Mouse (Mus musculus): Measurements from ENCODE around the gene Fancc. TPM values are rescaled to one million over a fixed set of nuclear protein-coding genes. Genes with fewer than 3 reads are reported as not detected.
"Not testable (repeated sequence)": the region's sequence is repeated elsewhere in the genome, so short reads cannot be mapped to it uniquely, and the experiment has no call there.

Fancc gene
- polyA plus RNA-seq, 1 experiment = 18.6 TPM

DNA sequence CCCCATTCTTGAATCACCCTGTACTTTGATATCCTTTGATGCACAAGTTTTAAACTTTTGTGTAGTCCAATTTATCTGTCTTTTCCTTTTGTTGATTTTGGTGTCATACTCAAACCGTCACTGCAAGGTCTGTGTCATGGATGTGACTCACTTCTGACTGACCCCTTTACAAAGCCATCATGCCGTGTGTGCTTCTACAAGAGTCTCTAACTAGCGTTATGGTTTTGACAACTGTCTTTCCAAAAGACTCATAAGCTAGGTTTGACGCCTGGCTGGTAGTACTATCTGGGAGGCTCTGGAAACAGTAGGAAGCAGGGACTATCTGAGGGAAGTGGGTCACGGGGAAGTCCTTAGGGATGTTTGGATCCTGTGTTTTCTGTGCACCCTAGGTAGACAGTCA is 180.7 kb downstream of the Fancc start:
- 88% methylated on average over 5 of the region's 5 CpGs for WGBS
- DNase-seq = no peak

DNA sequence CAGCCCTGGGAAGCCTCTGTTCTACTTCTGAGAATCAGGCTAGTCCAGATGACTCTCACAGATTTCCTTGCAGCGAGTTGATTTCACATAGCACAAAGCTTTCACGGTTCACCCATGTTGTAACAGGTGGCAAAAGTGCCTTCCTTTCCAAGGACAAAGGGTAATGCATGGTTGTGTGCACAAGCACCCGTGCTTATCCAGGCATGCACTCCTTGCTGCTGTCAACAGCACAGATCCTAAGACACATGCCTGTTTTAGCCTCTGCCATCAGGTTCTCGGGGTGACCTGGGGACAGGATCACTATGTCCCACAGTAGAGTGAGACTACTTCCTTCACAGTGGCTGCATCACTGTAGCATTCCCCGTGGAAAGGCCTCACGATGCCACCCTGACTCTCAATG is 181.3 kb downstream of the Fancc start:
- 78% methylated on average over 6 of the region's 6 CpGs for WGBS
- H3K4me3 ChIP-seq (replicated peaks; ENCODE audit: extremely low read depth, low read depth, low read length) = no peak overlapping the region
- TF ChIP-seq POLR2A (IDR thresholded peaks at IDR 0.05; ENCODE audit: borderline replicate concordance, extremely low read depth, low read depth, low read length) (no peak), CTCF (IDR thresholded peaks at IDR 0.05; ENCODE audit: insufficient read depth, low read length) (no peak)
- no peak for DNase-seq
- H3K4me1 ChIP-seq (ENCODE audit: control insufficient read depth, insufficient read depth, low read length) = no peaks in the 10 kb centered on the region

More for the DNA sequence above, 180.7 kb downstream of the Fancc start:
- TF ChIP-seq POLR2A (IDR thresholded peaks at IDR 0.05; ENCODE audit: borderline replicate concordance, extremely low read depth, low read depth, low read length) = no peak
- Histone ChIP-seq H3K4me1 (ENCODE audit: control insufficient read depth, insufficient read depth, low read length) (no peaks in the 10 kb centered on the region), H3K4me3 (replicated peaks; ENCODE audit: extremely low read depth, low read depth, low read length) (no peak overlapping the region)

DNA sequence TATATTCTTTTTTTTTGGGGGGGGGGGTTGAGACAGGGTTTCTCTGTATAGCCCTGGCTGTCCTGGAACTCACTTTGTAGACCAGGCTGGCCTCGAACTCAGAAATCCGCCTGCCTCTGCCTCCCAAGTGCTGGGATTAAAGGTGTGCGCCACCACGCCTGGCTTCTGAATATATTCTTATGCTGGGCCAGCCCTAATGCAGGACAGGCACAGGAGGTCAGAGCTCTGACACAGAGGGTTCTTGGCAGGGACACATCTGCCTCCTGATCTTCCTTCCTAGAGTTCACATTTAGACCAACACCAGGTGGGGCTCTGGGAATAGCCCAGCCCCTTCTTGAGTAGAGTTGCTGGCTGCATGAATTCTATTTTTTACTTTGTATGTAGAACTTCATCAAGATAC is 182.0 kb downstream of the Fancc start:
- not testable (repeated sequence) for DNase-seq
- WGBS = 97% methylated on average over 4 of the region's 4 CpGs

DNA sequence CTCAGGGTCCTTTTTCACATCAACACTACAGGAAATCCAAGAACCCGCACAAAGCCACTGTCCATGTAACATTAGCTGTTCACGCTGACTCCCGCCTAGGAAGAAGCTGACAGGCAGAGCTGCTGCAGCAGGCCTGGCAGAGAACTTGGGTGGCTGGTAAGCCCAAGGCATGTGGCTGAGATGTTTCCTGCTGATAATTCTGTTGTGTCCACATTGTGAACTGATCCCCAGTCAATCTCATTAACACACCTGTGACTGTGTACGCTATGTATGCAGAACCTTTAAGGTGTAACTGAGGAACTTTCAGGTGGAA is 182.5 kb downstream of the Fancc start:
- Histone ChIP-seq H3K4me1 (ENCODE audit: control insufficient read depth, insufficient read depth, low read length) (no peaks in the 10 kb centered on the region), H3K4me3 (replicated peaks; ENCODE audit: extremely low read depth, low read depth, low read length) (no peak overlapping the region)
- WGBS = 49% methylated on average over 4 of the region's 4 CpGs
- DNase-seq = no peak
- no peak for TF ChIP-seq POLR2A (IDR thresholded peaks at IDR 0.05; ENCODE audit: borderline replicate concordance, extremely low read depth, low read depth, low read length)
- no peak for TF ChIP-seq CTCF (IDR thresholded peaks at IDR 0.05; ENCODE audit: insufficient read depth, low read length)

More for the DNA sequence above, 182.0 kb downstream of the Fancc start:
- H3K4me1 ChIP-seq (ENCODE audit: control insufficient read depth, insufficient read depth, low read length); H3K4me3 ChIP-seq (replicated peaks; ENCODE audit: extremely low read depth, low read depth, low read length): not testable (repeated sequence)

DNA sequence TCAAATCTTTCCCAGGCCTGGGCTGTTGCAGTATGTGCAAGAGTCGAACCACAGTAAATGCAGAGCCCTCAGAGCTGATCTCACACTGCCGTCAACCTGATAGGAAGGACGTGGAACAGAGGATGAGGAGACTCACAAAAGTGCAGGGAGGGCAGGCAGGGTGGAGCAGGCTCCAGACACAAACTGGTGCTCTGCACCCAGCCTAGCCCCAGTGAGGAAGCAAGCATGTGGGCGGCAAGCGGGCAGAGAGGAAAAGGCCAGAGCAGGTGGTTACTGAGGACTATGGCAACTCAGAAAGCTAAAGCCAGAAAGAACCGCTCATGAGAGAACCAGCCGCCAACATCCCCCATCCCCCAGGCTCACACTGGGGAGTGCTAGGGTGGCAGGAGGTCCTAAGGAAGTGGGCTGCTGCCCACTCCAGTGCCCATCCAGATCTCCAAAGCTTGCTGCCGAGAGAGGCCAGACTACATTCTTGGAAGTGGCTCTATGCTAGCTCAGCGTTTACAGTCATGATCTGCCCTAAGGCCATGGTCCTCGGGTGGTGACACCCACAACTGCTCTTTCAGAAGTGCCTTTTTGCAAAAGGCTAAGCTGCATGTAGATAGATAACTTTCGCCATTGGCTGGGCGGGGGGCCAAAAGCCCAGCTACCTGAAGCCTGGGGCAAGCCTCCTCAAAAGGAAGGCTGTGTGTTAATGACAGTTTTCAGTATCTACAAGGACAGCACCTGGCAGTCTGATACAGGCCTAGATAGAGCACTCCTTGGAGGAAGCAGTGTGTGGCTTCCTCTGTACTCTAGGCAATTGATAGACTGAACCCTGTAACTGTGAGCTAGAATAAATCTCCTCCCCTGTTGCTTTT is 183.1 kb downstream of the Fancc start:
- 69% methylated on average over 12 of the region's 12 CpGs for WGBS
- H3K4me3 ChIP-seq (replicated peaks; ENCODE audit: extremely low read depth, low read depth, low read length) = no peak overlapping the region
- H3K4me1 ChIP-seq (ENCODE audit: control insufficient read depth, insufficient read depth, low read length) = no peaks in the 10 kb centered on the region
- TF ChIP-seq CTCF (IDR thresholded peaks at IDR 0.05; ENCODE audit: insufficient read depth, low read length) (no peak), POLR2A (IDR thresholded peaks at IDR 0.05; ENCODE audit: borderline replicate concordance, extremely low read depth, low read depth, low read length) (no peak)
- no peak for DNase-seq

DNA sequence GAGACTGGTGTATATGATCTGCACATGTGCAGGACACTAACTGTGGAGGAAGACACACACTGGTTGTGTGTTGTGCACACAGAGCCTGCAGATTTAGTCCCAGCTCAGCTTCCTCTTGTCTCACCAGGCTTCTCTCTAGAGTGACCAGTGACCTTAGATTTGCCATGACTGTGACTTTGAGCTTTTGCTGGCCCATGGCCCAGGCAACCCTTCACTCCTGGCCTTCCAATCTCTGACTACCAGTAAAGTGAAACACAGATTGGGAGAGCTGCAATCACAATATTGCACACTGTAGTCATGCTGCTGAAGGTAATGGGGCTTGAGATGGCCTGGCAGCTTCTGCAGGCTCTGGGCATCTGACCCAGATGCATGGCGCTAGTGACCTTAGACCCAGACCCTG is 183.8 kb downstream of the Fancc start:
- WGBS = 94% methylated on average over 1 of the region's 1 CpGs
- DNase-seq = no peak
- Histone ChIP-seq H3K4me1 (ENCODE audit: control insufficient read depth, insufficient read depth, low read length) (no peaks in the 10 kb centered on the region), H3K4me3 (replicated peaks; ENCODE audit: extremely low read depth, low read depth, low read length) (no peak overlapping the region)
- TF ChIP-seq POLR2A (IDR thresholded peaks at IDR 0.05; ENCODE audit: borderline replicate concordance, extremely low read depth, low read depth, low read length) = no peak
- no peak for TF ChIP-seq CTCF (IDR thresholded peaks at IDR 0.05; ENCODE audit: insufficient read depth, low read length)

DNA sequence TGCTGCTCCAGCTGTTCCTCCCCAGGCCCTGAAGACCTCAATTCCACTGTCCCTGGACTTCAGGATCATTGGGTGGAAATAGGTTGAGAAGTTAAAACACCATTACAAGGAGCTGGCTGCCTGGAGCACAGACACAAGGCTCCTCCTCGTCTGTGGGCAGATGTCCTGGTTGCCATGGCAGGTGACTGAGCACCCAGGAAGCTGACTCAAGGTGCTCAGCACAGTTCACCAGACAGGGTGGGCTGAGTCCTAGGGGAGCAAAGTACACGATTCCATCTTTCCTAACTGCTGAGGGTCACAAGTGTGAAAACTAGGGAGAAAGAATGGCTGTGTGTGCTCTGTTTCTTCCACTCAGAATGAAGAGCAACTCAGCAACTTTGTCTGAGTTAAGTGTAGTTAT is 185.9 kb downstream of the Fancc start:
- 62% methylated on average over 2 of the region's 2 CpGs for WGBS
- no peak for TF ChIP-seq POLR2A (IDR thresholded peaks at IDR 0.05; ENCODE audit: borderline replicate concordance, extremely low read depth, low read depth, low read length)
- no peak for TF ChIP-seq CTCF (IDR thresholded peaks at IDR 0.05; ENCODE audit: insufficient read depth, low read length)

DNA sequence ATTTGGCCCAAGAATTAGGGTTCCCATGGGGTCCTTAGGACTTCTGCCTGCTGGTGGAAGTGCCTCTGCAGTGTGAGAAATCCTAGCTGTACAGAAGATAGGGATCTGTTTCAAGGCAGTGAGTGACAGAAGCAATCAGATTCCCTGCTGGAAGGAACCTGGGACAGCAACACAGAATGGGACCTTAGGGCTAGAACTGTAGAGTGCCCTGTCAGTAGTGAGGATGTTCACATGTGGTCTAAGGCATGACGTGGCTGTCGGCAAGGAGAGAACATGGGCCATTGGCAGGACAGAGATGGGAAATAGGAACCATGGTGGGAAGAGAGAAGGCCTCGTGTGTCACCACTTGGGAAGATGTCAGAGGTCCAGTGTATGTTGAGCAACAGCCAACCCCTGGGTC is 187.5 kb downstream of the Fancc start:
- no peak for DNase-seq
- 71% methylated on average over 3 of the region's 3 CpGs for WGBS
- Histone ChIP-seq H3K4me3 (replicated peaks; ENCODE audit: extremely low read depth, low read depth, low read length) (no peak overlapping the region), H3K4me1 (ENCODE audit: control insufficient read depth, insufficient read depth, low read length) (peaks cover 6% of the 10 kb centered on the region)
- TF ChIP-seq POLR2A (IDR thresholded peaks at IDR 0.05; ENCODE audit: borderline replicate concordance, extremely low read depth, low read depth, low read length) (no peak), CTCF (IDR thresholded peaks at IDR 0.05; ENCODE audit: insufficient read depth, low read length) (no peak)

More for the DNA sequence above, 185.9 kb downstream of the Fancc start:
- Histone ChIP-seq H3K4me3 (replicated peaks; ENCODE audit: extremely low read depth, low read depth, low read length) (no peak overlapping the region), H3K4me1 (ENCODE audit: control insufficient read depth, insufficient read depth, low read length) (no peaks in the 10 kb centered on the region)
- no peak for DNase-seq

DNA sequence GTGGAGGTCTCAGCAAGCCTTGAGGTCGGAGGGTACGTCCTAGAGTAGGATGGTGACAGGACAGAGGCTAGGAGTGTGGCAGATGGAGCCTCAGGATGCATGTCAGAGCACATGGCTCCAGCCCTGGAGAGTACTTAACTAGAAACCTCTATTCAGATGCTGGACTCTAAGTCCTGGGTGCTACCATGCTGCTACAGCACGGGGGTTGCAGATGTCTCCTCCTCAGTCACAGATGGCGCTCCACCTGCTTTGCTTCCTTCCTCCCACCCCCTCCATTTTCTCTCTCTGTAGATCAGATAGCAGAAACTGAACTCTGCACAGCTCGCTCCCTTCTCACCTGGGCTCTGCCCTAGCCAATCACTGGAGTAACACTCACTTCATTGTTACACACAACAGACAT is 190.3 kb downstream of the Fancc start:
- no peak for TF ChIP-seq POLR2A (IDR thresholded peaks at IDR 0.05; ENCODE audit: borderline replicate concordance, extremely low read depth, low read depth, low read length)
- no peak for TF ChIP-seq CTCF (IDR thresholded peaks at IDR 0.05; ENCODE audit: insufficient read depth, low read length)
- no peak overlapping the region for H3K4me3 ChIP-seq (replicated peaks; ENCODE audit: extremely low read depth, low read depth, low read length)
- DNase-seq = no peak
- WGBS = 90% methylated on average over 5 of the region's 5 CpGs
- H3K4me1 ChIP-seq (ENCODE audit: control insufficient read depth, insufficient read depth, low read length) = peaks cover 6% of the 10 kb centered on the region

DNA sequence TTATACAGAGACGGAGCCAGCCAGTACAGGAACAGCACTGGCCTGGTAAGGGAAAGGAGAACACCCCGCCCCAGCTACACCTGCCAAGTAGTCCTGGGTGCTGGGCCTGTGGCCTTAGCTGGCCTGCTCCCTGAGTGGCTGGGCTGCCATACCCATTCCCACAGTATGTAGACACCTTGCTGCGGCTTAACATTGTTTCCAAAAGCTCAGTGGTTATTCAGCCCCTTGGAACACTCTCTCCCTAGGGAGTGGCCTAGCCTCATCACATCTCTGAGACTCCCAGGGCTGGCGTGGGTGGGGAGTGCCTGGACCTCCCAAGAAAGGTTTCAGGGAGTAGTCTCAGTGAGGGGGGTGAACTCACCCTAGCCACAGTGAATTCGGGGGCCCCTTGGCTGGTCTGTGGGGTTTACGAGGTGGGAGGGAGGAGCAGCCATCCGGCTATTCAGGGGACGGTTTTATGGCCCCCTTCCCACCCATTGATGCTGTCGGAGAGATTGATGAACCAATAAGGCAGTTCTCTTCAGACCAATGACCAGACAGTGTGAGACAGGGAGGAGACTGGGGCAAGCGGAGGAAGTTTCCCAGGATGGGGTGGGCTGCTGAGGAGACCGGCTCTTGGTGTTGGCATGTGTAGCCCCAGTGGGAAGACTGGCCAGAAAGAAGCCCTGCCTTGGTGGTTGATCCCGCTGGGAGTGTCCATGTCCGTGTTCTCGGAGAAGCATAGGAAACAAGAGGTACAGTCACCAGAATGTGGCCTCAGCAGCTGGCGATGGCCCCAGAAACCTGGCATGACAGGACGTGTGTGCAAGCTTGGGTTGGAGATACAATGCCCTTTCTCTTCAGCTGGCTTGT is 191.7 kb downstream of the Fancc start:
- Histone ChIP-seq H3K4me3 (replicated peaks; ENCODE audit: extremely low read depth, low read depth, low read length) (no peak overlapping the region), H3K4me1 (ENCODE audit: control insufficient read depth, insufficient read depth, low read length) (peaks cover 6% of the 10 kb centered on the region)
- no peak for TF ChIP-seq POLR2A (IDR thresholded peaks at IDR 0.05; ENCODE audit: borderline replicate concordance, extremely low read depth, low read depth, low read length)
- TF ChIP-seq CTCF (IDR thresholded peaks at IDR 0.05; ENCODE audit: insufficient read depth, low read length) = no peak
- no peak for DNase-seq
- 59% methylated on average over 16 of the region's 16 CpGs for WGBS
